Mouse (Mus musculus) megakaryocyte, embryonic 14.5 days (primary cell): ENCODE measurements around the gene Adcy9.

Experiments used
- FLI1 ChIP-seq: IDR thresholded peaks from 2 replicates; pipeline ENCODE4 v1.6.1; 2012; ENCODE audit warnings: low read length, inconsistent platforms, mixed read lengths
- GATA1 ChIP-seq: IDR thresholded peaks from 3 replicates; pipeline ENCODE4 v1.6.1; 2012; ENCODE audit warnings: mixed read lengths, low read length, inconsistent platforms, borderline replicate concordance

DNA sequence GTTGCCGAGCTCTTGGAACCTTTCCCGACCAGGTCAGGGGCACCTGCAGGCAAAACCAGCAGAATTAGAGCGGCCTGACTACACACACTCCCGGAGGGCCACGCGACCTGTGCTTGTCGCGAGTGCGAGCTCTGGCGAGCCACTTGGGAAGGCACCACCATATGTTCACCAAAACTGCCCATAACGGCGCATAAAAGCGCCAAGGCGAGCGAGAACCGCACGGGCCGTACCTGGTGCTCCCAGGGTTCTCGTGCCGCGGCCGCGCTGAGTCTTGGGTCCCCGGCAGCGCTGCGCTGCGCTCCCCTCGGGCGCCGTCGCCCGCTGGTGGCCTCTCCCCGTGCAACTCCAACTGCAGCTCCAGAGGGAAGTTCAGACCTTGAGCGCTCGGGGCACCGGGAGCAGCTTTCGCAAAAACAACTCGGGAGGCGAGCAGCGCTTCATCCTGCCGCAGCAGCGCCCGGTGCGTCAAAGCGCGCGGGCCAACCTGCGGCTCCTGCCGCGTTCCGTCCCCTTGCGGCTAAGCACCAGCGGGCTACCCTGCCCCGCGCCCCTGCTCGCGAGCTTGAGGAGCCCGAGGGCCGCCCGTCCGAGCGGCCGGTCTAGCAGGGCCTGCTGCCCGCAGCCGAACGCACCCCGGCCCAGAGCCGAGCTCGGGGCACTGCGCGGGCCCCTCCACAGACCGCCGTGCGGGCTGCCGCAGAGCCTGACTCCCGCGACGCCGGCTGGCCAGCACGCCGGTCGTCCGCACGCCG lies 576 bp downstream of the Adcy9 start:
- TF ChIP-seq GATA1 (no peak), FLI1 (no peak)
